Mouse (Mus musculus): Measurements from ENCODE around the gene Fabp1. TPM values are rescaled to one million over a fixed set of nuclear protein-coding genes. Genes with fewer than 3 reads are reported as not detected.

The Fabp1 gene
- not detected in 2 replicates for total RNA-seq (2014; rRNA removed)
- polyA plus RNA-seq (2015; fragmentation: Nextera tagmentation; extraction: Ambion mirVana): not detected in 2 replicates

- ATAC-seq (no peak), DNase-seq (ENCODE audit: low spot score) (no peak)
- TF ChIP-seq CTCF (IDR thresholded peaks at IDR 0.05; ENCODE audit: low read depth): no peak
- no peaks in the 10 kb centered on the region for H3K27me3 ChIP-seq (ENCODE audit: insufficient read depth, low read length)
- WGBS: 90% methylated on average over 4 of the region's 4 CpGs
- H3K4me1 ChIP-seq (ENCODE audit: insufficient read depth, low read length): no peaks in the 10 kb centered on the region
- H3K4me3 ChIP-seq (ENCODE audit: low read length): no peak within 1 kb of the TSS
- H3K9ac ChIP-seq (replicated peaks; ENCODE audit: low read length): no peak within 1 kb of the TSS
- no peak within 1 kb of the TSS for H3K4me2 ChIP-seq (ENCODE audit: low read depth, low read length)
- H3K27ac ChIP-seq: no peak within 1 kb of the TSS
- no peaks in the 10 kb centered on the region for H3K36me3 ChIP-seq (ENCODE audit: insufficient read depth, low read length)
- H3K9me3 ChIP-seq (ENCODE audit: low read length): no peaks in the 10 kb centered on the region
Observed at GRCm38 (mm10) chr6:71199612-71200011, at the start of gene Fabp1. Gene Fabp1, plus strand, starts transcription at chr6:71199827.

GRCm38 (mm10) chr6:71151098-71151497 lies 48.5 kb upstream of the Fabp1 start:
- no peaks in the 10 kb centered on the region for H3K4me1 ChIP-seq (ENCODE audit: insufficient read depth, low read length)

DNA sequence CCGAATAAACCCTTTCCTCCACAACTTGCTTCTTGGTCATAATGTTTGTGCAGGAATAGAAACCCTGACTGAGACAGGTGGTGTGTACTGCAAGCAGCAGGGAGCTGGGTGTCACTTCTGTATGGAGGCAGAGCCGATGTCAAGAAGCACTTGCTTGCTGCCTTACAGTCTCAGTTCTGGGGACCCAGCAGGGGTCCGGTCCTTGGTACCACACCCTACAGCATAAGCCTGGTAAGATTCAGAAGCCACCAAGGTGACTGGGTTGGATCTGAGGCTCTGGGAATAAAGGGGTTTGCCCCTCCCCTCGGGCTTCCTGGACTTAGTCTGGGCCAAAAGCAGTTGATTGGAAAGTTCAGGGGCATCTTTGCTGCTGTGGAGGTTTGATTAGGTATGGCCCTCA lies 46.1 kb upstream of the Fabp1 start:
- ATAC-seq (no peak), DNase-seq (ENCODE audit: low spot score) (no peak)
- no peak for TF ChIP-seq CTCF (IDR thresholded peaks at IDR 0.05; ENCODE audit: low read depth)
- no peaks in the 10 kb centered on the region for H3K36me3 ChIP-seq (ENCODE audit: insufficient read depth, low read length)
- no peak overlapping the region for H3K4me3 ChIP-seq (ENCODE audit: low read length)
- H3K9ac ChIP-seq (replicated peaks; ENCODE audit: low read length): no peak overlapping the region
- no peak overlapping the region for H3K27ac ChIP-seq
- 0 out of 2 replicates have a peak, but pooled peaks cover 2% of the 10 kb centered on the region for H3K9me3 ChIP-seq (ENCODE audit: low read length)
- 79% methylated on average over 4 of the region's 4 CpGs for WGBS
- H3K4me2 ChIP-seq (ENCODE audit: low read depth, low read length): no peak overlapping the region
- no peaks in the 10 kb centered on the region for H3K4me1 ChIP-seq (ENCODE audit: insufficient read depth, low read length)
- H3K27me3 ChIP-seq (ENCODE audit: insufficient read depth, low read length): no peaks in the 10 kb centered on the region

More at GRCm38 (mm10) chr6:71151098-71151497, 48.5 kb upstream of the Fabp1 start:
- no peak for TF ChIP-seq CTCF (IDR thresholded peaks at IDR 0.05; ENCODE audit: low read depth)
- H3K36me3 ChIP-seq (ENCODE audit: insufficient read depth, low read length): no peaks in the 10 kb centered on the region
- DNase-seq (ENCODE audit: low spot score) (no peak), ATAC-seq (no peak)
- H3K27ac ChIP-seq: no peak overlapping the region
- WGBS: 28% methylated on average over 10 of the region's 10 CpGs
- H3K4me2 ChIP-seq (ENCODE audit: low read depth, low read length): no peak overlapping the region
- no peaks in the 10 kb centered on the region for H3K9me3 ChIP-seq (ENCODE audit: low read length)
- no peak overlapping the region for H3K4me3 ChIP-seq (ENCODE audit: low read length)
- H3K9ac ChIP-seq (replicated peaks; ENCODE audit: low read length): no peak overlapping the region
- H3K27me3 ChIP-seq (ENCODE audit: insufficient read depth, low read length): no peaks in the 10 kb centered on the region

- ATAC-seq (no peak), DNase-seq (ENCODE audit: low spot score) (no peak)
- H3K36me3 ChIP-seq (ENCODE audit: insufficient read depth, low read length): no peaks in the 10 kb centered on the region
- 65% methylated on average over 6 of the region's 6 CpGs for WGBS
- H3K9ac ChIP-seq (replicated peaks; ENCODE audit: low read length): no peak overlapping the region
- no peak overlapping the region for H3K4me2 ChIP-seq (ENCODE audit: low read depth, low read length)
- no peak overlapping the region for H3K4me3 ChIP-seq (ENCODE audit: low read length)
- H3K4me1 ChIP-seq (ENCODE audit: insufficient read depth, low read length): no peaks in the 10 kb centered on the region
- no peak overlapping the region for H3K27ac ChIP-seq
- 0 out of 2 replicates have a peak, but pooled peaks cover 4% of the 10 kb centered on the region for H3K9me3 ChIP-seq (ENCODE audit: low read length)
- no peak for TF ChIP-seq CTCF (IDR thresholded peaks at IDR 0.05; ENCODE audit: low read depth)
- no peaks in the 10 kb centered on the region for H3K27me3 ChIP-seq (ENCODE audit: insufficient read depth, low read length)
Observed at GRCm38 (mm10) chr6:71154861-71155260, 44.8 kb upstream of the Fabp1 start.

GRCm38 (mm10) chr6:71156674-71157326 lies 42.8 kb upstream of the Fabp1 start:
- ATAC-seq: no peak
- WGBS: 70% methylated on average over 5 of the region's 5 CpGs
- Histone ChIP-seq H3K9ac (replicated peaks; ENCODE audit: low read length) (no peak overlapping the region), H3K4me3 (ENCODE audit: low read length) (no peak overlapping the region), H3K9me3 (ENCODE audit: low read length) (0 out of 2 replicates have a peak, but pooled peaks cover 4% of the 10 kb centered on the region), H3K27me3 (ENCODE audit: insufficient read depth, low read length) (no peaks in the 10 kb centered on the region), H3K27ac (no peak overlapping the region), H3K4me1 (ENCODE audit: insufficient read depth, low read length) (no peaks in the 10 kb centered on the region), H3K4me2 (ENCODE audit: low read depth, low read length) (no peak overlapping the region), H3K36me3 (ENCODE audit: insufficient read depth, low read length) (no peaks in the 10 kb centered on the region)
- DNase-seq (ENCODE audit: low spot score): no peak
- 0 out of 2 replicates have a peak, but pooled peaks have one; percentile 30 for TF ChIP-seq CTCF (IDR thresholded peaks at IDR 0.05; ENCODE audit: low read depth)

- ATAC-seq: no peak
- 72% methylated on average over 7 of the region's 7 CpGs for WGBS
- TF ChIP-seq CTCF (IDR thresholded peaks at IDR 0.05; ENCODE audit: low read depth): no peak
- no peak for DNase-seq (ENCODE audit: low spot score)
- no peaks in the 10 kb centered on the region for H3K4me1 ChIP-seq (ENCODE audit: insufficient read depth, low read length)
- H3K9ac ChIP-seq (replicated peaks; ENCODE audit: low read length): no peak overlapping the region
- 0 out of 2 replicates have a peak, but pooled peaks cover 4% of the 10 kb centered on the region for H3K9me3 ChIP-seq (ENCODE audit: low read length)
- no peak overlapping the region for H3K27ac ChIP-seq
- no peaks in the 10 kb centered on the region for H3K36me3 ChIP-seq (ENCODE audit: insufficient read depth, low read length)
- no peaks in the 10 kb centered on the region for H3K27me3 ChIP-seq (ENCODE audit: insufficient read depth, low read length)
- no peak overlapping the region for H3K4me2 ChIP-seq (ENCODE audit: low read depth, low read length)
- no peak overlapping the region for H3K4me3 ChIP-seq (ENCODE audit: low read length)
Observed at GRCm38 (mm10) chr6:71161290-71161689, 38.3 kb upstream of the Fabp1 start.

DNA sequence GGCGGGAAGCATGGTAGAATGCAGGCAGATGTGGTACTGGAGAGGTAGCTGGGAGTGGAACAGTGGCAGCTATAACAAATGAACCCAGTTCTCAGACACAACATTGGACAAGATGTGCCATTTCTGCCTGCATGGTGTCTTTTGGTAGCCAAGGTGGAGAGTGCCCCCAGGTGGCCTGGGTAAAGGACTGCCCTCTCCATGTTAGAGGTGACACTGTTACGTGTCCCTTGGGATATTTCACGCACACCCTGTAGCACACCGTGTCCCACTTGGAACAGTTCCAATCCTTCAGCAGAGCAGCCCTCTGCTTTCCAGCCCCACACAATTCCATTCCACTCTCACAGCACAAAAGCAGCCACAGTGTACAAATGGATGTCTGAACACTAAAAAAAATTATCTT lies 37.4 kb upstream of the Fabp1 start:
- WGBS: 50% methylated on average over 4 of the region's 4 CpGs
- no peak overlapping the region for H3K27ac ChIP-seq
- peak; percentile 16; the same call in 1 of the 2 replicates for TF ChIP-seq CTCF (IDR thresholded peaks at IDR 0.05; ENCODE audit: low read depth)

More for the DNA sequence above, 37.4 kb upstream of the Fabp1 start:
- Histone ChIP-seq H3K4me3 (ENCODE audit: low read length) (no peak overlapping the region), H3K27me3 (ENCODE audit: insufficient read depth, low read length) (no peaks in the 10 kb centered on the region), H3K9ac (replicated peaks; ENCODE audit: low read length) (no peak overlapping the region), H3K4me1 (ENCODE audit: insufficient read depth, low read length) (no peaks in the 10 kb centered on the region), H3K4me2 (ENCODE audit: low read depth, low read length) (no peak overlapping the region), H3K9me3 (ENCODE audit: low read length) (0 out of 2 replicates have a peak, but pooled peaks cover 4% of the 10 kb centered on the region), H3K36me3 (ENCODE audit: insufficient read depth, low read length) (no peaks in the 10 kb centered on the region)
- ATAC-seq (peak; percentile 12; the same call in 1 of the 2 replicates), DNase-seq (ENCODE audit: low spot score) (no peak)
